Mouse (Mus musculus): Measurements from ENCODE around the gene Ntrk2. TPM values are rescaled to one million over a fixed set of nuclear protein-coding genes. Genes with fewer than 3 reads are reported as not detected.

Gene Ntrk2
- polyA plus RNA-seq, 1 experiment = 6.1 TPM

DNA sequence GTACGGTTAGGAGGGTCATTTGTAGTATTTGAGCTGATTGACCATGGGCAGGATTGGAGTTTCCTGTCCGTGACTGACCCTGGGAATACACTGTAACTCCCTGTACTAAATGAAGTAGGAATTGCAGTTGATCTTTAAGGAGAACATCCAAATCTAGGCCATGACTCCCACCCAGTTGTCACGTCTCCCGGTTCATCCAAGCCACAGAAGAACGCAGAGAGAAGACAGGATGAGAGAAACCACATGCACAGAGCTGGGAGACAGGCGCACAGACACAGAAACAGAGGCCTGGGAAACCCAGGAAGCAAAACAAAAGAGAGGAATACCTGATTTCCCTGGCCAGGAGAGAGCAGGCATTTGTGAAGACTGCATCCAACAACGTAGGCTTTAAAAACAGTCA is 117.1 kb downstream of the Ntrk2 start:
- no peak for DNase-seq
- H3K27ac ChIP-seq (ENCODE audit: insufficient read depth, low read depth, low read length) = no peak overlapping the region
- TF ChIP-seq POLR2A (IDR thresholded peaks at IDR 0.05; ENCODE audit: low read depth, low read length) (no peak), CTCF (conservative IDR thresholded peaks at IDR 0.05; ENCODE audit: insufficient read depth, insufficient read length, low read depth, low read length) (no peak)
- H3K4me3 ChIP-seq (ENCODE audit: insufficient read depth, low read depth, low read length) = no peak overlapping the region
- H3K4me1 ChIP-seq (ENCODE audit: control insufficient read depth, insufficient read depth, low read length) = no peaks in the 10 kb centered on the region
- H3K27me3 ChIP-seq (replicated peaks; ENCODE audit: control insufficient read depth, insufficient read depth, low read length) = no peaks in the 10 kb centered on the region
- WGBS = 66% methylated on average over 7 of the region's 7 CpGs
- no peaks in the 10 kb centered on the region for H3K36me3 ChIP-seq (ENCODE audit: control insufficient read depth, insufficient read depth, low read length)

DNA sequence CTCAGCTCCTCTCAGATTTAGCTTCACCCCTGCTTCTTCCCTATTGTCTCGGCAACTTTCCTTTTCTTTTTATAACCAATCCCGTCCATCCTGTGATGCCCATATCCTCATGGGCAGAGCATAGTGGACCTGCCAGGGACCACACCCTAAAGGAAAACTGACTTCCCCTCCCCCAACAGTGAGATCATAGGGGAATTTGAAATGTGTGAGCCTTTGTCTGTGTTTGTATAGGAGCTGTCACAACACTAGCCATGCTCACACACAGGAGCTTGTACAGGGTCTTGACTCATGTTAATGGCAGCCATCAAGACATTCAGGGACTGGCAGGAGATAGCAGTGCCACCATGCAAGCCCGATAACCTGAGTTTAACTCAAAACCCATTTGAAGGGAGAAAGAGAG is 118.1 kb downstream of the Ntrk2 start:
- Histone ChIP-seq H3K4me1 (ENCODE audit: control insufficient read depth, insufficient read depth, low read length) (no peaks in the 10 kb centered on the region), H3K36me3 (ENCODE audit: control insufficient read depth, insufficient read depth, low read length) (no peaks in the 10 kb centered on the region), H3K27ac (ENCODE audit: insufficient read depth, low read depth, low read length) (no peak overlapping the region), H3K4me3 (ENCODE audit: insufficient read depth, low read depth, low read length) (no peak overlapping the region), H3K27me3 (replicated peaks; ENCODE audit: control insufficient read depth, insufficient read depth, low read length) (no peaks in the 10 kb centered on the region)
- TF ChIP-seq POLR2A (IDR thresholded peaks at IDR 0.05; ENCODE audit: low read depth, low read length) (no peak), CTCF (conservative IDR thresholded peaks at IDR 0.05; ENCODE audit: insufficient read depth, insufficient read length, low read depth, low read length) (no peak)
- DNase-seq = no peak
- WGBS = 80% methylated on average over 3 of the region's 3 CpGs

DNA sequence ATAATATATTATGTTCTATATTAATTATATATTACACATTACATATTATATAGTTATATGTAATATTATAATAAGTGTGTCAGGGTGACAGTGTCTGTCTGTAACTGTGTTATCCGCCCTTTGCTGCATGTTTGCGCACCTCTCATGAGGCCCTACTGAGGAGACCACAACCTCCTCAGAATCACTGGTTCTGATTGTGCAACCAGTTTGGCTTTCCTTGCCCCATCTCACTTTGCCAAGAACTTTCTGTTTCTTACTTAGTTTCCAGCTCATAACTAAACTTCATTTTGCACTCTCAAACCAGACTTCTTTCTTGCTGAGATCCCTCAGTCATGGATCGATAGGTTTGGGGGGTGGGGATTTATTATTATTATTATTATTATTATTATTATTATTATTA is 120.8 kb downstream of the Ntrk2 start:
- no peak for TF ChIP-seq POLR2A (IDR thresholded peaks at IDR 0.05; ENCODE audit: low read depth, low read length)
- H3K27me3 ChIP-seq (replicated peaks; ENCODE audit: control insufficient read depth, insufficient read depth, low read length) = no peaks in the 10 kb centered on the region
- no peak overlapping the region for H3K4me3 ChIP-seq (ENCODE audit: insufficient read depth, low read depth, low read length)
- H3K36me3 ChIP-seq (ENCODE audit: control insufficient read depth, insufficient read depth, low read length) = no peaks in the 10 kb centered on the region
- H3K4me1 ChIP-seq (ENCODE audit: control insufficient read depth, insufficient read depth, low read length) = no peaks in the 10 kb centered on the region
- H3K27ac ChIP-seq (ENCODE audit: insufficient read depth, low read depth, low read length) = no peak overlapping the region
- DNase-seq = no peak
- WGBS = 94% methylated on average over 3 of the region's 3 CpGs

DNA sequence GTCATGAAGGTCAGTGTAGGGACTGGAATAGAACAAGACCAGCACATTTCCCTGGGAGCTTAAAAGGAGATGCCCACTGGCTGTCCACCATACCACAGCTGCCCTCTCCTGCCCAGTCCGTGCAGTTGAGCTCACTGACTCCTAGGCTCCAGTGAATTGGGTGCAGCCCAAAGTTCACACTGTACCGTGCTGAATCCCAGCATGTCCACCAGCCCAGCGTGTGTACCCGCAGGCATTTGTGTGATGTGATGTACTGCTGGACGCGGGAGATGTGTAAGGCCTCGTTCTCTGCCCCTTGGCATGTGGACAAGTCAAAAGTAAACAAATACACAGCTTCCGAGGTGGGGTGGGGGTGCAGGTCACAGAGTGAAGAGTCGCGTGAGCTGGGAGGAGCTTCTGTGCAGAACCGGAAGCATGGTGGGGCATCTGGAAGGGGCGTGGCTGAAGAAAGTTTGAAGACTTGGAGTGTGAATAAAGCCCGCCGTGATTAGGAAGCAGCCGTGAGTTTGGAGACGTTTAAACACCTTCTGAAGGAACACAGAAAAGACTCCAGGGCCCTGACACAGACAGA is 121.4 kb downstream of the Ntrk2 start:
- no peak for TF ChIP-seq POLR2A (IDR thresholded peaks at IDR 0.05; ENCODE audit: low read depth, low read length)
- TF ChIP-seq CTCF (conservative IDR thresholded peaks at IDR 0.05; ENCODE audit: insufficient read depth, insufficient read length, low read depth, low read length) = no peak; the same call in 1 of the 2 replicates
- Histone ChIP-seq H3K27ac (ENCODE audit: insufficient read depth, low read depth, low read length) (no peak overlapping the region), H3K4me1 (ENCODE audit: control insufficient read depth, insufficient read depth, low read length) (no peaks in the 10 kb centered on the region), H3K4me3 (ENCODE audit: insufficient read depth, low read depth, low read length) (no peak overlapping the region), H3K36me3 (ENCODE audit: control insufficient read depth, insufficient read depth, low read length) (no peaks in the 10 kb centered on the region), H3K27me3 (replicated peaks; ENCODE audit: control insufficient read depth, insufficient read depth, low read length) (no peaks in the 10 kb centered on the region)
- 76% methylated on average over 16 of the region's 16 CpGs for WGBS
- no peak for DNase-seq

DNA sequence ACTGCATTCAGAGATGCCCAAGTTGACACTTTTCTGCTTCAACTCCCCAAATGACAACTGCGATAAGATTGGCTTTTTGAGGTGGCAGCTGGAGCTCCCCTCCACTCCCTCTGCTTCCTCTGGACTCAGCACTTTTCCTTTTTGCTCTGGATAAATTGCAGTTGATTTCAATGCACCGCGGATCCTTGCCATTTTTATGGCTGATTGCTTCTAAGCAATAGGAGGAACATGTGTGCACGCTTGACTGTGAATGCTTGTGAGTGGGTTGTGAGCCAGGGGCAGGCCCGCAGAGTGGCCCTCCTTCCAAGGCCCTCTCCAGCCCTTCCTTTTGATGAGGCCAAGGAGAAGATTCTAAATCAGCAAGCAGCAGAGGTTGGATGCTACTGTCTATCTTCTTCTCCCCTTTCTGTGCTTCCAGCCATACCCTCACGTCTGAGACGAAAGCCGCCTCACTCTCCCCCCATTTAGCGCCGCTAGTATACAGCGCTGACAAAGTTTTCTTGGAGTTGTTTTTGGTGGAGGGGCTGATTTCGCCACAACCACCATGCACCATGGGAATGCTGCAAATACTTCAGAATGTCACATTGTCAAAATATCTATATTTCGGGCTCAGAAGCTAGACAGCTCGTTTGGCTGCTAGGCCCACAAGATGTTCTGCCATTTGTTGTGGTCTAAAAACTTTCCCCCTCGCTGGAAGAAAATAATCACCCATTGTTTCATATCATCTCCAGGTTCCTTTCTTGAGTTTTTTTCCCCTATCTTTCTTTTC is 122.5 kb downstream of the Ntrk2 start:
- Histone ChIP-seq H3K27ac (ENCODE audit: insufficient read depth, low read depth, low read length) (no peak overlapping the region), H3K27me3 (replicated peaks; ENCODE audit: control insufficient read depth, insufficient read depth, low read length) (no peaks in the 10 kb centered on the region), H3K4me1 (ENCODE audit: control insufficient read depth, insufficient read depth, low read length) (no peaks in the 10 kb centered on the region), H3K4me3 (ENCODE audit: insufficient read depth, low read depth, low read length) (no peak overlapping the region), H3K36me3 (ENCODE audit: control insufficient read depth, insufficient read depth, low read length) (no peaks in the 10 kb centered on the region)
- 81% methylated on average over 15 of the region's 15 CpGs for WGBS
- no peak for DNase-seq
- no peak for TF ChIP-seq CTCF (conservative IDR thresholded peaks at IDR 0.05; ENCODE audit: insufficient read depth, insufficient read length, low read depth, low read length)
- TF ChIP-seq POLR2A (IDR thresholded peaks at IDR 0.05; ENCODE audit: low read depth, low read length) = no peak

DNA sequence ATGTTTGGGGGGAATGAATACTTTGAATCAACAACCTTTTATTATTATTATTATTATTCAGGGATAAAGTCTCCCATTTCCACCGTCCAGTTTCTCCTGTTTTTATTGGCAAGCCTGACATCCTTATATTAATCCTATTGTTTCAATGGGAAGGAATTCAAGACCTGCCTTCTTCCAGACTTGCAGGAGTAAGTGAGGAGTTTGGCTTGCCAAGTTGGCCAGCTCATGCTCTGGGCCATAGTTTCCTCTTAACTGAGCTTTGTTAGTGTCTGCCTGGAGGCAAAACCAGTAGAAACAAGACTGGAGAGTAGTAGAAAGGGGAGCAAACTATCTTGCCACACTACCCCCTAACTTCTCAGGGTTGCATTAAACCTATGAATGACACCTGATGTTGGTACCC is 123.8 kb downstream of the Ntrk2 start:
- Histone ChIP-seq H3K27me3 (replicated peaks; ENCODE audit: control insufficient read depth, insufficient read depth, low read length) (no peaks in the 10 kb centered on the region; the same call in 1 of the 2 replicates), H3K4me3 (ENCODE audit: insufficient read depth, low read depth, low read length) (no peak overlapping the region), H3K4me1 (ENCODE audit: control insufficient read depth, insufficient read depth, low read length) (no peaks in the 10 kb centered on the region), H3K27ac (ENCODE audit: insufficient read depth, low read depth, low read length) (no peak overlapping the region), H3K36me3 (ENCODE audit: control insufficient read depth, insufficient read depth, low read length) (no peaks in the 10 kb centered on the region)
- WGBS = 41% methylated on average over 1 of the region's 1 CpGs
- DNase-seq = no peak
- TF ChIP-seq CTCF (conservative IDR thresholded peaks at IDR 0.05; ENCODE audit: insufficient read depth, insufficient read length, low read depth, low read length) (no peak), POLR2A (IDR thresholded peaks at IDR 0.05; ENCODE audit: low read depth, low read length) (no peak)

DNA sequence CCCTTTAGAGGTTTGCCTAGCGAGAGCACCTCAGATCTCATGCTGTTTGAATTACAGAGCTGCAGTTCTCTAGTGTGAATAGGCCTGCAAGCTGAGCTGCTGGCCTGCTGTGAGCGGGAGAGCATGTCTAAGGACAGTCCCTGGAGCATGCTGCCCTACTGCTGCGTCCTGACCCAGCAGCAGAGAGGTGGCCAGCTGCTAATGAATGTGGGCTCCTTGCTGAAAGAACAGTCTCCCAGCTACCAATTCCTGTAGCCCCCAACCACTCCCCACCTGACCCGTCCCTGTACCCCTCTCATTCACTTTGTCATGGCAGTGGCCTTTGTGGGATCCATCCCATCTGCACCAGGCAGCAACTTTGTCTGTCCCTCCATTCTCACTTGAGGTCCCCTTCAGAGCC is 126.8 kb downstream of the Ntrk2 start:
- Histone ChIP-seq H3K36me3 (ENCODE audit: control insufficient read depth, insufficient read depth, low read length) (no peaks in the 10 kb centered on the region), H3K27ac (ENCODE audit: insufficient read depth, low read depth, low read length) (no peak overlapping the region), H3K4me3 (ENCODE audit: insufficient read depth, low read depth, low read length) (no peak overlapping the region), H3K27me3 (replicated peaks; ENCODE audit: control insufficient read depth, insufficient read depth, low read length) (no peaks in the 10 kb centered on the region; the same call in 1 of the 2 replicates), H3K4me1 (ENCODE audit: control insufficient read depth, insufficient read depth, low read length) (no peaks in the 10 kb centered on the region)
- WGBS = 72% methylated on average over 4 of the region's 4 CpGs
- TF ChIP-seq CTCF (conservative IDR thresholded peaks at IDR 0.05; ENCODE audit: insufficient read depth, insufficient read length, low read depth, low read length) (no peak), POLR2A (IDR thresholded peaks at IDR 0.05; ENCODE audit: low read depth, low read length) (no peak)
- no peak for DNase-seq
